Mouse (Mus musculus) right cerebral cortex, postnatal 10 days (tissue): Measurements from ENCODE around the gene Hbb-bh2.
"Not testable (repeated sequence)": the region's sequence is repeated elsewhere in the genome, so short reads cannot be mapped to it uniquely, and the experiment has no call there.

Experiments used
- DNase-seq, 2 experiments: peaks; one replicate each; pipeline ENCODE4 v3.0.0; 2021; ENCODE audit warnings: low spot score in 2 of 2

Hbb-bh2 gene

GRCm38 (mm10) chr7:103812174-103812573 is 28.1 kb downstream of the Hbb-bh2 start:
- DNase-seq: no peak

- no peak for DNase-seq
Observed at GRCm38 (mm10) chr7:103811223-103811845, 29.0 kb downstream of the Hbb-bh2 start.

- DNase-seq: no peak
Observed at GRCm38 (mm10) chr7:103810746-103811145, 29.6 kb downstream of the Hbb-bh2 start.

- DNase-seq: no peak
Observed at GRCm38 (mm10) chr7:103810296-103810695, 30.0 kb downstream of the Hbb-bh2 start.

- DNase-seq: no peak
Observed at GRCm38 (mm10) chr7:103809801-103810155, 30.5 kb downstream of the Hbb-bh2 start.

- no peak for DNase-seq
Observed at GRCm38 (mm10) chr7:103808971-103809800, 31.1 kb downstream of the Hbb-bh2 start.

GRCm38 (mm10) chr7:103808120-103808519 is 32.2 kb downstream of the Hbb-bh2 start:
- not testable (repeated sequence) for DNase-seq

- peak; percentile 19 to 25 for DNase-seq
Observed at GRCm38 (mm10) chr7:103806856-103807255, 33.5 kb downstream of the Hbb-bh2 start.

- no peak for DNase-seq
Observed at GRCm38 (mm10) chr7:103792669-103793388, 47.5 kb downstream of the Hbb-bh2 start.

GRCm38 (mm10) chr7:103791721-103792120 is 48.6 kb downstream of the Hbb-bh2 start, which contains the start of gene Olfr67:
Gene Olfr67 (minus strand): TSS chr7:103791821.
- DNase-seq: no peak
